Mouse (Mus musculus): ENCODE measurements around the gene Lrrc47. TPM values are rescaled to one million over a fixed set of nuclear protein-coding genes. Genes with fewer than 3 reads are reported as not detected.
A peak's percentile ranks its signal among the peaks of the same experiment; 100 is the strongest.

The Lrrc47 gene
- polyA plus RNA-seq, 1 experiment from 2014 or later, result 21.9 TPM

GRCm38 (mm10) chr4:154064827-154065773, 53.6 kb downstream of the Lrrc47 start:
- no peak for DNase-seq (ENCODE audit: extremely low spot score, low spot score)
- no peak overlapping the region for H3K27ac ChIP-seq
- no peaks in the 10 kb centered on the region for H3K4me1 ChIP-seq
- H3K27me3 ChIP-seq (ENCODE audit: poor library complexity, severe bottlenecking), result peaks cover 12% of the 10 kb centered on the region
- no peaks in the 10 kb centered on the region for H3K9me3 ChIP-seq
- 61% methylated on average over 14 of the region's 14 CpGs for WGBS
- H3K36me3 ChIP-seq (replicated peaks), result no peaks in the 10 kb centered on the region
- H3K4me3 ChIP-seq, result no peak overlapping the region

GRCm38 (mm10) chr4:154070896-154071295, 59.4 kb downstream of the Lrrc47 start:
- Histone ChIP-seq H3K9me3 (no peaks in the 10 kb centered on the region), H3K4me1 (peaks cover 18% of the 10 kb centered on the region), H3K36me3 (replicated peaks) (no peaks in the 10 kb centered on the region), H3K27me3 (ENCODE audit: poor library complexity, severe bottlenecking) (peaks cover 52% of the 10 kb centered on the region), H3K4me3 (no peak overlapping the region), H3K27ac (no peak overlapping the region)
- 2% methylated on average over 5 of the region's 5 CpGs for WGBS
- DNase-seq (ENCODE audit: extremely low spot score, low spot score), result peak; percentile 26

Other genes with a start within 250 kb of the Lrrc47 start
- gene A430005L14Rik, start 54.5 kb upstream of the Lrrc47 start, polyA plus RNA-seq (2016; fragmentation: Nextera tagmentation; extraction: Ambion mirVana), result 151 TPM in 2 replicates
- gene Dffb, start 36.6 kb upstream of the Lrrc47 start, polyA plus RNA-seq (2016; fragmentation: Nextera tagmentation; extraction: Ambion mirVana), result 13.5 and 14.8 TPM in 2 replicates
- gene Cep104, start 36.5 kb upstream of the Lrrc47 start, polyA plus RNA-seq (2016; fragmentation: Nextera tagmentation; extraction: Ambion mirVana), result 20.0 and 22.0 TPM in 2 replicates
- 22.1 and 27.4 TPM in 2 replicates for gene Smim1, start 14.5 kb downstream of the Lrrc47 start, polyA plus RNA-seq (2016; fragmentation: Nextera tagmentation; extraction: Ambion mirVana)
- not detected in 2 replicates for gene Ccdc27, start 30.9 kb downstream of the Lrrc47 start, polyA plus RNA-seq (2016; fragmentation: Nextera tagmentation; extraction: Ambion mirVana)
- gene Trp73, start 128.5 kb downstream of the Lrrc47 start, polyA plus RNA-seq (2016; fragmentation: Nextera tagmentation; extraction: Ambion mirVana), result 1.9 and 4.5 TPM in 2 replicates
- 47.5 and 50.3 TPM in 2 replicates for gene Wrap73, start 130.6 kb downstream of the Lrrc47 start, polyA plus RNA-seq (2016; fragmentation: Nextera tagmentation; extraction: Ambion mirVana)
- gene Tprgl, start 148.9 kb downstream of the Lrrc47 start, polyA plus RNA-seq (2016; fragmentation: Nextera tagmentation; extraction: Ambion mirVana), result 104 and 106 TPM in 2 replicates
- gene Megf6, start 159.0 kb downstream of the Lrrc47 start, polyA plus RNA-seq (2016; fragmentation: Nextera tagmentation; extraction: Ambion mirVana), result 26.4 and 28.0 TPM in 2 replicates